Mouse (Mus musculus): ENCODE measurements at regions not wholly inside any gene's neighbourhood (a gene's known extent, or its start where the extent isn't known, plus 50 kb on each side); places are given as distances from the start of the nearest gene placed in this dataset.

DNA sequence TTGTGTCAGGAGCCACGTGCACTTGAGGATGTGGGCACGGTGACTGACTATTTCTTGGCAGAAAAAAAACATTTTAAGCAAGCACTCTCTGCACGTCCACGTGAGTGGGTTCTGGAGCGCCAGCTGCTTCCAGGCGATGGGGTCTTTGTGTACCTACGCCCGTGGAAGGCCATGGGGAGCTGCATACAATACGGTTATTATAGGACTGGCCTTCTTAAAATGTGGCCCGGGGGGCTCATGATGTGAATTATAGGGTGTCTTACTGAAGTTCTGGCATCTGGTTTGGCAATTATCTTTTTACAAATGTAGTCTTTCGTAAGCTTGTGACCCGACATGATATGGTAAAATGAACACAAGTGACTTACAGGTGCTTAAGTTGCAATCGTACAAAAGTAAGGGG lies 103.5 kb upstream of the Gmds start:
- TF ChIP-seq CTCF (IDR thresholded peaks at IDR 0.05), result no peak
- no peak for TF ChIP-seq POLR2A (IDR thresholded peaks at IDR 0.05; ENCODE audit: insufficient read depth, low read depth, low read length)
- no peak for TF ChIP-seq EP300 (IDR thresholded peaks at IDR 0.05; ENCODE audit: insufficient read depth, low read depth, low read length)
